Mouse (Mus musculus) testis, postnatal 10 days (tissue): ENCODE measurements at regions not wholly inside any gene's neighbourhood (a gene's known extent, or its start where the extent isn't known, plus 50 kb on each side); places are given as distances from the start of the nearest gene placed in this dataset.
"Not testable (repeated sequence)": the region's sequence is repeated elsewhere in the genome, so short reads cannot be mapped to it uniquely, and the experiment has no call there.

Experiments used
- DNase-seq: peaks from one replicate; pipeline ENCODE4 v3.0.0; 2021; ENCODE audit warnings: low spot score

DNA sequence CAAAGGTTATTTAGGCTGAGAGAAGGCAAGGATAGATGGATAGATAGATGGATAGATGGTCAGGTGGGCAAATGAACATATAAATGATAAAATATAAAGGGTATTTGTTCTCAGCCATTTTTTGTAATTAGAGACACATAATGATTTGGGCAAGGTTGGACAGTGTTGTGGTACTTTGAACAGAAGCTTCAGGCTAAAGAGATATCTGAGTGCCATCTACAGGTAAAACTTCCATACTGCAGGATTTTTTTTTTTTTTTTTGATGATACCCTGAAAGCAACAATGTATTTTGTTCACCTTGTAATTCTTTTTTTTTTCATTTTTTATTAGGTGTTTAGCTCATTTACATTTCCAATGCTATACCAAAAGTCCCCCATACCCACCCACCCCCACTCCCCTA, 110.1 kb upstream of the Trabd2b start:
- no peak for DNase-seq

DNA sequence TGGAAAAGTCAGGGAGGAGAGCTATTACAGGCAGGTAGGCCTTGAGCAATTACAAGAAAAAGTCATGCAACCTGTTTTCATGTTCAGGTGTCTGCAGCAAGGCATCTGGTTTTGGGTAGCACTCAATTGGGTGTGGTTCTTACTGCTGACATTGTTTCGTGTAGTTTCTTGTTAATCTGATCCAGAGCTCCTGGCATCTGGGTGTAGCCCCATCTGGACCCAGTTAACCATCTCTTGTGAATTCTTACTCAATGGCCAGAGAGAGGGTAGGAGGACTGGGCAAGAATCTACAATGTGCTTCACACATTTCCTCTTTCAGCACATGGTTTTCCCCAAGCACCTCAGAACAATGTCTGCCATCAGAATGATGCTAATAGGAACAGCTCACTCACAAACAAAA, 108.0 kb upstream of the Trabd2b start:
- DNase-seq = not testable (repeated sequence)

DNA sequence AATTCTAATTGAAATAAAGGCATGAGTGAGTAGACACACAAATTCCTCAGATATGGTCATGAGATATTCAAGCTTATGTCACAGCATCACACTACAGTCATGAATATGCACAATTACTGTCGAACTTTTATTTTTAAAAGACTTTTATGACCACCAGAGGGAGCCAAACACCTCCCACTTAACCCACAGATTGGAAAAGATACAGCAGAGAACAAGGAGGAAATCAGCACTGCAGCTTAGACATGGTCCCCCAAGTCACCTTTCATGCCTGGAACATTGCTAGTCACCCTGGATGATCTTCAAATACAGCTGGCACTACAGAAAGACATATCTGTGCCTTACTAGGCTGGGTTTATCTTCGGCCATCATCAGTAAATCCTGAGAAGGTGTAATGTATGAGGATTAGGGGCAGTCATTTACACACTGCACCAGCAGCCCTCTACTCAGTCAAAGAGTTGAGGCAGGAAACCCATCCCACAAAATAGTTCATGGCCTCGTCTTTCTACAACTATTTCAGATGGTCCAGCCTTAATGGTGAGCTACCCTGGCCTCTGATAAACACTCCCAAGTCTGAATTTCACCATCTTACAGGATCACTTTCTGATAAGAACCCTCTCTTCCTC, 106.0 kb upstream of the Trabd2b start:
- DNase-seq = no peak

DNA sequence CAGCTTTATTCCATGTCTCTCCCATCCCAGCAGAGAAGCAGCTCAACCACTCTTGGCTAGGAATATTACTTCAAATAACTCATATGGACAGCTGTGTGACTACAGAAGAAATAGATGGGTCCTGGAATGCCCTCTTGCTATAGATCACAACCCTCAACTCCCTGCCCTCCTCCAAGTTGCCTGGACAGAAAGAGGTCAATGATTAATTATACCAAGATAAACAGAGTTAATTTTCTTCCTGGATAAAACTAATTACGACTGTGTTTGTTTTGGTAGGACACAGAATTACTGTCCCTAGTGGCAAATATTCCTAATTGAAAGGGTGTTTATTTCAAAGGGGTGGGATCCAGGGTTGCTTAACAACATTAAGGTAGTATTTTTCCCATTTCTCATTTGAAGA, 101.9 kb upstream of the Trabd2b start:
- DNase-seq = no peak

DNA sequence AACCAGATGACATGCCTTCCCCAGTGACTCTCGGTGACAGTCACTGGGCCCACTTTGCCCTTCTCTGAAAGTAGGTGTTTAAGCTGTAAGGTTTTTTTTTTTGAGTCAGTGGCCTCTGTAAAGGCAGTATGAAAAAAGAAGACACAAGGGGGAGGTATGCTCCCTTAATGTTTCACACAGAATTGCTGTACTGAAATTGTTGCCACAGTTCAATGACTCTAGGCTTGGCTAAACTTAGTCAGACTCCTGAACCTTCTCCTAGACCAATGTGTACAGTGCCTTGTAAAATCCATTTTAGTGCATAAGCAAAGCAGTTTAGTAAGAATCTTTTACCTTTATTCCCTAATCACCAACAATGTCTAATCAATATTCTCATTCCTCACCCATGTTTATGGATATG, 99.0 kb upstream of the Trabd2b start:
- no peak for DNase-seq

DNA sequence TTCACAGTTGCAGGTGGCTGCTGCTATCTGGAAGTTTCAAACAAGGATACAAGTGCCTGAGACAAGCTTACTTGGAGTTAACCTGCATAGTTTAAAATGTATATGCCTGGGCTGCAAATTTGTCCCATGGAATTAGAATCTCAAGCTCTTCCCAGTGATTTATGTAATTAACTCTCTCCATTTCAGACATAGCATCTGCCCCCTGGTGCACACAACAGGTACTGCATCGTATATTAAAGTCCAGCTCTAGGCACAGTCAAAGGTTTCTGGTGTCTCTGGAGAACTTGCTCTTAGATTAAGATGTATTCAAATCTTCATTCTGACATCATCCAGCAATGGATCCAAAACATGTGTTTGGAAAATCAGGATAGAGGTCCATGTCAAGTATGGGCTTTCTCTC, 98.0 kb upstream of the Trabd2b start:
- peak; percentile 53 for DNase-seq

DNA sequence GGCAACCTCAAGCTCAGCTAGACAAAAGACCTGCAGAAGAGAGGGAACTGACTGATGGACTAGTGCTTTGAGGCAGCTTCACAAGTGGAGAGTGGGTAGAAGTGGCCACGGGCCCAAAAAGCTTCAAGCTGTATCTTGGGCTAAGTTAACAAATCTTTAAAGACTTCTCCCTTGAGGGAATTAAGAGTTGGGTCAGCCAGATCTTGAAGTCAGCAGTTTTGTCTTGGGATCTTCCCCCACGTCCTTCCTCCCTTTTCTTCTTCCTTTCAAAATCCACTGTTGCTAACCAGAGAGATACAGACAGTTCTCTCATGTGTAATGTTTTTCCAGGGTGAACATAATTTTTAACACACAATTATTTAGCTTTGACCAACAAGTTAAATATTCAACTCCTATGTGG, 91.5 kb upstream of the Trabd2b start:
- DNase-seq = no peak

DNA sequence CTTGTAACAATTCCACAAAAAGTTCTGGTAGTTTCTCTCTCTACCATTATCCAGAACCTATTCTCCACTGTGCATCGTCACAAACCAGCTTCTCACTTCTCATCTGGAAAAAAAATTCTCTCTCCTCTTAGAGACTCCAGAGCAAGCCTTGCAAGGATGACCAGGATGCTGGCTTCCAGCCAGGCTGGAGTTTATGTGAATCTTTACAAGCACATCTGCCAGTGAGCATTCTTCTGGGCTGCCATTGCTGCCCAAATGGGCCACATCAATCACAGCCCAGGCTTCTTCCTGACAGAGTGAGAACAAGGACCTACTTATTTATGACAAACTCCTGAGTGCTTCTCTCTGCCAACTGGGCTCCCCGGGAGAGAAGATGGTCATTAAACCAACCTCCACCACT, 91.0 kb upstream of the Trabd2b start:
- DNase-seq = no peak

DNA sequence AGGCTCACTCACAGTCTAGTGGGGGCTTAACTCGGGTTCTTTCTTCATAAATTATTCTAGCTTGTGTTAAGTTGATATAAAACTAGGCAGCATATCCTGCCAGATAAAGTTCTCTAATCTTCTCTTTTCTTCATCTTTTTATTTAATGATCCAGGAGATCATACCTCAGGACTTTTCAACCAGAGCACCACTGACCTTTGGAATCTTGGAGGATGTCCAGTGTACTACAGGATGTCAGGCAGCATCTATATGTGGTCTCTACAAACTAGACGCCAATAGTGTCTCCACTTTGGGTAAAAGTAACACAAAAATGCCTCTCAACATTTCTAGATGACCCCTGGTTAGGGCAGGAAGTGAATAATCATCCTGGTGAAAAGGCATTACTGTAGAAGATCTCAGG, 89.4 kb upstream of the Trabd2b start:
- no peak for DNase-seq

DNA sequence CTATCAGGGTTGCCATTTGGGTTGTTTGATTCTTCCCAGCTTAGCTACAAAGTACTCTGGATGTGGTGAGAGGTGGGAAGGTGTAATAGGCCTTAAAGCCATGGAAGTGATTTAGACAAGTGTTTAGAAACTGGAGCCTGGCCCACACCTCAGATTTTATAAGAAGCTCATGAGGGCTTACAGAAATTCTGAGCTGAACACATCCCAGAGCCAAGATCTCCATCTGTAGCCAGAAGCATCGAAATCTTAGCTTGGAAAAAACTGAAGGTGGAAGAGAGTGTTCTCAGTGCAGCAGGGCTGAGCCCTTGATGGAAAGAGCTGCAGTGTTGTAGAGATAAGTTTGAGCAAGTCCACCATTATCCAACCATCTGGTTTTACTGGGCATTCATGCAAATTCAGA, 86.4 kb upstream of the Trabd2b start:
- DNase-seq = no peak

DNA sequence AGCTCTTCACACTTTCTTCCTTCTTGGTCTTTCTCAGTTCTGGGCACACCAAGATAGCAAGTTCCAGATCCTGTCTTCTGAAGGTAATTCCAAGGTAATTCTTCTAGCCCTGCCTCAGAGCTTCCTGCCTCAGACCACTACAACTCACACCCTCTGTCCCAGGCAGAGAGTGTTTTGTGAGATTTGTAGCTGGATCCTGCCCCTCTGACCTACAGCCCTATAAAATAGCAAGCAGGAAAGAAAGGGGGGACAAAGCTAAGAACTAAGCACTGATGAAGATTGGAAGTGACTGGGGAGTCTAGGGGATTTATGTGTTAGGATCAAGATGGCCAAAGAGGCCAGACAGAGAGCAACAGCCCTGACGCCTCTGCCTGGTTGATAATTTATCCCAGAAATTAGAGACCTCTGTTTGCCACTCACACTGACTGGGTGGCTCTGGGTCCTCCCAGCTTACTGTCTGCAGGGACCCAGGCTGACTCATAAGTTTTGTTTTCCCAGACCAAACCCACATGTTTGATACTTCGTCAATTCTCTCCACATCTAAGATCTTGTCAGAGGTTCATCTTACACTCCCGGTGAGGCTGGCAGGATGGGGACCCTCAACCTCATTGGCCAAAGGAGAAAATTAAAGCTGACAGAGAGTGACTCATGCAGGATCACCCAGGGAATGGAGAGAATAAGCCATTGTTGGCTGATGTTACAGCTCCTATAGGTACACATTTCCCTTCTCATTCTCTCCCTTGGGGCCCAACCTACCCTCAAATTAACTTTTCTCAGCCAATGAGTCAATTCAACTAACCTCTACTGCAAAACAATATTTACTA, 84.8 kb upstream of the Trabd2b start:
- DNase-seq = no peak

DNA sequence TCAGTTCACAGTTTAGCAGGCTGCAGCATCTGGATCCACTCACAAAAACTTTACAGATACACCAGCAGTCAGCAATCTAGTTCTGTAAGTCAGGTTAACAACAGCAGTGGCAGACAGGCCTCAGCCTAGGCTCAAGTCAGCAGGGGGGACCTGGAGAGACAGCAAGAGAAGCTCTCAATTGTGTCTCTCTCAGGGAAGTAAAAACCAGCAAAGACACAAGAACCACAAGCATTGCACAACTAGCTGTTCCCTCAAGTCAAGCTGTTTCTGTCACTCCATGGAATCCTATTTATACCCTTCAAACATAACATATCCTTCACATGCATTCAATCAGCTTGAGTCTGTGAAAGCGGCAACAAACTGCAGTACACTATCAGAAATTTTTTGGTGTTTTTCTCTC, 76.5 kb upstream of the Trabd2b start:
- DNase-seq = no peak

DNA sequence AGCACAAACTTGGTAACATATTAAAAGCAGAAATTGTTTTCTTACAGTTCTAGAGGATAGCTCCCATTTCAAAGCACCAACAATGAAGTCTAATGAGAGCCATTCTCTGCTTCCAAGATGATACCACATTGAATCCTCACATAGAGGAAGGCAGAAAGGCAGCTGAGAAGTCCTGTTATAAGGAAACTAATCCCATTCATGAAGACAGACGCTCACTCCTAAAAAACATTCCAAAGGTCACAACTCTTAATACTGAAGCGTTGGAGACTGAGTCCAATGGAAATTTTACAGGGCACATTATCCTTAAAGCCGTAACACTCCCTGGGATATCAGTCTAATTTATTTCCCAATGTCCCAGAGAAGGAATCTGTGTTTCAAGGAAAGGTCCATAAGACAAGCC, 75.4 kb upstream of the Trabd2b start:
- no peak for DNase-seq

DNA sequence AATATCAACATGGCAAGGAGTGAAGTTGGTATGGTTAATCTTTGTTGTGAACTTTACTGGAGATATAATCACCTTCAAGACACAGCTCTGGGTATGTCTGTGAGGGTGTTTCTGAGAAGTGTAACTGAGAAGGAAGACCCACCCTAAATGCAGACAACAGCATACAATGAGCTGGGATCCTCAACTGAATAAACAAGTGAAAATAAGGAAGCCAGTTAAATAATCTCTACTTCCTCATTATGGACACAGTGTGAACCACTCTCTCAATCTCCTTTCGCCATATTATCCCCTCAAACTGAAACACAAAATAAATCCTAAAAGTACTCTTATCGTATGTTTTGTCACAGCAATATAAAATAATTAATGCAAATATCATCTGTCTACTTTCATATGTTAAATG, 71.7 kb upstream of the Trabd2b start:
- no peak for DNase-seq

DNA sequence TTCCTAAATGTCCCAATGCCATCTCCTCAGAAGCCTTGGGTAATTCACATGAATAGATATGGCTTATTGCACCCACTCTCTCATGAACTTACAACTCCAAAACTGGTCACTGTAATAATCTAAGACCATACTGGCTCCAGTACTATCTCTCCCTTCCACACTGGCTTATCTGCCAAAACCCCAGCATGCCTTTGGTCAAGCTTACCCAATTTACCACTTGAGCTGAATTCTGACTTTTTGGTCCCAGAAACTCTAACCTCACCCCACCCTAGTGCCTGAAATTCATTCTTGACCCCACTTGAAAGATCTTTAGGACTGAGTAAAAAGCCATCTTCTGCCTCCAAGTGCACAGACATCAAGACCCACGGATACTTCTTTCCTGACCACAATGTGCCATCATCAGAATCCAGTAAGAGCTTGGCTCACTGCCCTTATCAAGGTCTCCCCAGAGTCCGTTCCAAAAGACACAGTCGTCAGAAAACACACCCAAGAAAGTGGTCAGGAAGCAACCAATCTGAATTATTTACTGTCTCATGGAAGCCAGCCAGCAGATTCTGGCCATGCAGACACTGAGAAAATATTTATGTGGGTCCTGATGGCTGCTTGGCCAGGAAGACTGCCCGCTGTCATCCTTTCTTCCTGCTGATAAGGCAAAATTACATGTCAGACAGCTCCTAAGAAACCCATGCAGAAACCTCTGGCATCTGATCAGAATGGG, 70.3 kb upstream of the Trabd2b start:
- DNase-seq = no peak

DNA sequence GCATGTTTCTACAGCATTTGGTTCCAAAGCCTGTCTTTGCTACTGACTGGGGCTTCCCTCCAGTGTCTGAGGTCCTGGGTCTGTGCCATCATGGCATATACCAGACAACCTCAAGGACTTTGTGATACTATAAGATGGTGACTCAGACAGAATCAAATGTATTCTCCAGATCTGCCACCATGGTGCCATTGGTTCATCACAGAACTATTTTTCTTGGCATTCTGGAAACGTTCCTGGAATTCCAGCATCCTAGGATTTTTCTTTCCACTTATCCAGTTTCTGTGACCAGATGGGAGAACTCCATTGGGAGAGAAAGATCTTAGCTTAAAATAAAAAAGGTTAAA, 69.8 kb upstream of the Trabd2b start:
- no peak for DNase-seq

DNA sequence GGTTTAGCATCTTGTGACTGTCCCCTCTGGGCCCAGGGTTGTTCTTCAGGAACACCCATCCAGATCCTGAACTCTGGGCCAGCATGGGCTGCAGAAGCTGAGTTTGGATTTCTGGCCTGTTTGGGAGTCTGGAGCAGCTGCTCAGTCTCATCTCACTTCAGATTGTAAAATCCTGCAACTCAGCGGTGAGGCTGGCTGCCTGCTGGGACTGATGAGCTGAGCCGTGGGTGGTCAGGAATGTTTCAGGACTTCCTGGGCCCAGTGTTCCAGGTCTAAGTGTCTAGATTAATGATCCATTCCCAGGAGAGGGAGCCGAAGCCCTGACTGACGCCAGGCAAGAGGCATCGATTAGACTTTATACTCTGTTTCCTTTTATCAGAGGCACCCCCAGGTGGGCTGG, 66.7 kb upstream of the Trabd2b start:
- DNase-seq = no peak

DNA sequence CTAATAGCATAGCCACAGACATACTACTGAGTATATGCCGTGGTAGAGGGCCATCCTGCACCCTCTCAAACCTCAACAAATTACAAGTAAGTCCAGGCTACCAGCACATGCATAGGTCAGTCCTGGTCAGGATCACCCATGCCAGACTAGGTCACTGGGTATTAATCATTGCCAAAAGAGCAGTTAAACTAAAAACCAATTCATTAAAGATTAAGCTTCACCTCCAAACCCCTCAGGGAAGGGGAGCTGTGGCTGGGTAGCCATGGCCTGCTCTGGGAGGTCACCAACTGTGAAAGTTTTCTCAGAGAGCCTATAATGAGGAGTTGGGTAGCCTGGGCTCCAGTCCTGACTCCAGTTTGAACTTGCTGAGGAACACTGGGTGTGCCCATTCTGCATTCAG, 61.4 kb upstream of the Trabd2b start:
- DNase-seq = no peak

DNA sequence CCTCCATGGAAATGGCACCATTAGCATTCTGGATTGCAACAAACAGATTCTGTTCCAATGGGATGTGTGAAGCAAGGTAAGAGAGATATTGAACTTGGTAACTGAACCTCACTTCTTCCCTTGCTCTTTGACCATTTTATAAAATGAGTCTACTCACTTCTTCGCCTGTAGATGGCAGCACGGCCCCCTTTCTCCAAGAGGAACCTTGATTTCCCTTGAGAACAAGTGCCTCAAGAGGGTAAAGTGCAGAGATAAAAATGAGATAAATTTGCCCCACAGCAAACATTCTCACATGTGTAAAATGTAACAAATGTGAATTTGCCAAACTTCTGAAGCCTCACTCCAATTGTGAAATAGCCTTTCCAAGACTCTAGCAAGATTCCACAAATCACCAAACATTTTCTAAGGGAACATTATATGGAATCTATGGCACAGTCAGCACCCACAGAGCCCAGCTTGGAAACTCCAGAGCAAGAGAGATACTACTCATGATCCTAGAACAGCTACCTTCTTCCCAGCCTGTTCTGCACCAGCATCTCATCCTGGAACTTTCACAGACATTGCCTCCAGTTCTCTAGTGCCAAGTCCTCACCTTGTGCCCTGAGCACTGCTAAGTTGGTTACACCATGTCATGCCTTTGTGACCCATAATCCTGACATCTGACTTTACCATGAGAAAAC, 60.3 kb upstream of the Trabd2b start:
- peak; percentile 63 for DNase-seq

DNA sequence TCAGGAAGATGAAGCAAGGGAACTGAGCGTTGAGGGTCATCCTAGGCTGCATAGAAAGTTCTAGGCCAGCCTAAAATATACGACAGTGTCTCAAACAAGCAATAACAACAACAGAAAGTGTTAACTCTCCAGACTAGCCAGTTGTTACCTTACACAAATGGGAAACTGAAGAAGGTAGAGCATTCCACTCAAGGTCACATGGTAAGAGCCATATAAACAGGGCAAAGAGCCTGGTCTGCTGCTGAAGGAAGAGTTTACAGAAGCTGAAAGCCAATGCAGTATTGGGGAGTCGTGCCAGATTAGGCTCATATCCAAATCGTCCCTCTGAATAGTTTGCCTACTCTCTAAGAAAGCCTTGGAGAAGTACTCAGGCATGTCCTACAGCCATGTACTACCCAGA, 59.6 kb upstream of the Trabd2b start:
- DNase-seq = no peak

DNA sequence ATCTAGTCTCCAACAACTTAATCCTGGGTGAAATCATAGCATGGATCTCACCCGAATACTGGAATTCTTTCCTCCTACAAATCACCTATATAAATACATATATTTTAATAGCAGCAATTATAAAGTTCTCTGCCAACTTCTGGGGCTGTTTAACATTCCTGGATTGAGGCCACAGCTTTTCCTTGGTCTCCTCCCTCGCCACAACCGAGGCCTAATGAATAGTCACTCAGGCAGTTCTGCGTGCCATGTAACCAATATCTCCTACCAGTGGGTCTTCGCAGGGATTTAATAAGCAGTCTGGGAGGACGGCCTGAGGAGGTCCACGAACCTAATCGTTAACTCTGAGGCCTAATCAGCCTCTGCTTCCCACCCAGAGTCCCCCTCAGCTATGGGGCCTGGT, 56.9 kb upstream of the Trabd2b start:
- no peak for DNase-seq

DNA sequence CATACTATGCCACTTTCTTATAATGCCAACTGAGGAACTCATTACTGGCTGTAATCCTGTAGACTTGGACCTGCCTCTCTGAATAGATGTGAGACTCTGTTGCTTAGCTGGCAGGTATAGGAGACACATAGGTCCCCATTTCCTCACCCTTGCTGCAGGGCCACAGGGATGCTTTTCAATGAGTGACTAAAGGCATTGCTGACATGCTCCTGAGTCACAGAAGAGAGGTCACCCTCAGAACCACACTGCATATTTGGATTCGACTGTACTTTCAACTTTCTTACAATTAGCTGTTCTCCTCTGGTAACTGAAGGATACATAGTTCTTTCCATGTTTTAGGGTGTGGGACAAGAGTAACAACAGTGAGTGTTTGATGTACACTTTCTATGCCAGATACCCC, 55.2 kb upstream of the Trabd2b start:
- DNase-seq = no peak

DNA sequence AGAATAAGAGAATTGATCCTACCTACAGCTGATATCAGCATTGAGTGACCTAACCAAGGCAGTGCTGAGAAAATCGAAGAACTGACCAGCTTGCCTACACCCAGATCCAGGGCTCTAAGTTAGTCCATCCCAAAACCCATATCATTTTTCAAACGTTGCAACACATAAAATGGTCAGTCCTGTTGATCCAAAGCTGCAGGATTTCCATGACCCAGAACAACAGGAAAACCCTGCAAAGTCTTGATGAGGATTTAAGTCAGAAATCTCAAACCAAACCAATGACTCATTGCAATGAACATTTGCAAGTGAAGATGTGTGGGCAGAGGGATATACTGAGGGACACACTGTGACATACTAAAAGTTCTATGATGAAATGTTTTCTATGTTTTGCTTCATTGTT, 53.5 kb upstream of the Trabd2b start:
- DNase-seq = no peak
